Mouse (Mus musculus) heart, embryonic 15.5 days (tissue): ENCODE measurements at regions not wholly inside any gene's neighbourhood (a gene's known extent, or its start where the extent isn't known, plus 50 kb on each side); places are given as distances from the start of the nearest gene placed in this dataset.

Experiments
- ATAC-seq: fragments of 200-750 bp; cut with Nextera tagmentation; replicated peaks from 2 replicates; pipeline ENCODE4 v1.8.0; 2017; ENCODE audit warnings: low read depth, moderate TSS enrichment; ENCODE audit not compliant: insufficient number of reproducible peaks, insufficient read depth, low FRiP score
- H3K27ac ChIP-seq: fragments of 300-500 bp; sonication (generic); 2 replicates; pipeline ENCODE4 v1.5.1; 2015; ENCODE audit warnings: mild to moderate bottlenecking, inconsistent platforms
- H3K27me3 ChIP-seq: fragments of 300-500 bp; sonication (generic); 2 replicates; pipeline ENCODE4 v1.6.1; 2015; ENCODE audit warnings: inconsistent platforms
- H3K36me3 ChIP-seq: fragments of 300-500 bp; sonication (generic); 2 replicates; pipeline ENCODE4 v1.6.1; 2015; ENCODE audit warnings: mild to moderate bottlenecking, inconsistent platforms
- H3K4me1 ChIP-seq: fragments of 300-500 bp; sonication (generic); replicated peaks from 2 replicates; pipeline ENCODE4 v1.6.1; 2015; ENCODE audit warnings: inconsistent platforms
- H3K4me2 ChIP-seq: fragments of 300-500 bp; sonication (generic); 2 replicates; pipeline ENCODE4 v1.6.1; 2015; ENCODE audit warnings: inconsistent platforms, mild to moderate bottlenecking, moderate library complexity
- H3K4me3 ChIP-seq: fragments of 300-500 bp; sonication (generic); 2 replicates; pipeline ENCODE4 v1.5.1; 2015; ENCODE audit warnings: mild to moderate bottlenecking, inconsistent platforms
- H3K9ac ChIP-seq: fragments of 300-500 bp; sonication (generic); 2 replicates; pipeline ENCODE4 v1.6.1; 2015; ENCODE audit warnings: mild to moderate bottlenecking, inconsistent platforms
- H3K9me3 ChIP-seq: fragments of 300-500 bp; sonication (generic); replicated peaks from 2 replicates; pipeline ENCODE4 v1.6.1; 2016; ENCODE audit warnings: inconsistent platforms
- WGBS: fragments of 180-500 bp; shearing (Covaris S2); methylation state at CpG from one replicate; pipeline ENCODE4 v1.1.7; 2015; ENCODE audit warnings: mixed read lengths; 5-methylcytosine and 5-hydroxymethylcytosine counted together

- 87% methylated on average over 4 of the region's 4 CpGs for WGBS
- ATAC-seq = no peak
- H3K27ac ChIP-seq = no peak overlapping the region
Measured at GRCm38 (mm10) chr12:39086285-39086684, 307.1 kb downstream of the Etv1 start.

GRCm38 (mm10) chr12:39094638-39095230 lies 315.6 kb downstream of the Etv1 start:
- no peak for ATAC-seq
- Histone ChIP-seq H3K4me3 (no peak overlapping the region), H3K9ac (no peak overlapping the region), H3K27me3 (no peaks in the 10 kb centered on the region), H3K4me1 (no peaks in the 10 kb centered on the region), H3K36me3 (no peaks in the 10 kb centered on the region), H3K9me3 (no peaks in the 10 kb centered on the region), H3K27ac (no peak overlapping the region), H3K4me2 (no peak overlapping the region)
- 34% methylated on average over 5 of the region's 5 CpGs for WGBS

More at GRCm38 (mm10) chr12:39086285-39086684, 307.1 kb downstream of the Etv1 start:
- Histone ChIP-seq H3K9me3 (no peaks in the 10 kb centered on the region), H3K9ac (no peak overlapping the region), H3K27me3 (no peaks in the 10 kb centered on the region), H3K4me3 (no peak overlapping the region), H3K36me3 (no peaks in the 10 kb centered on the region), H3K4me2 (no peak overlapping the region), H3K4me1 (no peaks in the 10 kb centered on the region)

DNA sequence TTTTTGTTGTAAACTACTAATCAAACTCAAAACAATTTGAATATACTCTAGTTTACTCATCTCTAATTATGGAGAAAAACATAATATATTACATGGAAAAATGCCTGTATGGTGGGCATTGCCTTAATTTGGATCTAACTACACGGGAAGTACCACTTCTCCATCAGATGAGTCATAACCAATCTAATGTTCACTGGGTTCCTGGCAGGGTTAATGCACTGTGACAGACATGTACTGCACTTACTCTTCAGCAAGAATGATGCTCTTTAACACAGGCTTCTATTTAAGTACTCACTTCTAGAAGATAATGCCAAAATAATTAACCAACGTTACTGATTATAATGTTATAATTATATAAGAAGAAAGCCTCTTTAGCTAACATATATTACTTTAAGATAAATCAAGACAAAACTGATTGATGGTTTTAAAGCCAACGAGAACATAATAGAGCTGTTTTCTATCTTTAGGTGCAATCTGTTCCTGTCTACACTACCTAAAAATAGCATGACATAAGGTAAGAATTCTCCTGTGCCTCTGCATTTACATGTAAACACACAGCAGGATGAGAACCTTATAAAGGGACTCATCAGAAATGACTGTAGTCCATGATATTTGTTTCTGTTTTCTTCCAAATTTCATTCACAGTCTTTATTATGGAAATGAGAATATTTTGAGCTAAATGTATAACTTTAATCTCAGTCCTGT lies 344.4 kb downstream of the Etv1 start:
- Histone ChIP-seq H3K9me3 (no peaks in the 10 kb centered on the region), H3K4me1 (no peaks in the 10 kb centered on the region), H3K4me2 (no peak overlapping the region), H3K27me3 (no peaks in the 10 kb centered on the region), H3K36me3 (no peaks in the 10 kb centered on the region), H3K4me3 (no peak overlapping the region), H3K9ac (no peak overlapping the region), H3K27ac (no peak overlapping the region)
- ATAC-seq = no peak
- WGBS = 48% methylated on average over 3 of the region's 3 CpGs

DNA sequence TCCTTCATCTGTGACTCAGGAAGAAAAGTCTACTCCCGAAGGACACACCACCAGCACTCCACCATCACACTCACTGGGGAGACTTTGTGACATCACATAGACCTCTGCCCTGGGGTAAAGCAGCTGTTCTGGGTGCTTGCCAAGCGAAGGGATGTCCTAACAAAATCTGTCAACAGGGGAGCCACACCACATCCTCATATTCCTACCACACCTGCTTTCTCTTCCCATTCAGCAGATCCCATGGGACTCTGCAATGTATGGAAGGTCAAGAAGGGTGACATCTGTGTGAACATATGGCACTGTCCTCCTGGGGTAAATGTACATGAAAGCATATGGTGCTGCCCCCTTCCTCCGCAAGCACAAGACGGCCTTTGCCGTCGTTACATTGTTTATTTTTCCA lies 375.5 kb downstream of the Etv1 start:
- no peak overlapping the region for H3K9ac ChIP-seq
- H3K27me3 ChIP-seq = no peaks in the 10 kb centered on the region
- no peak for ATAC-seq
- H3K27ac ChIP-seq = no peak overlapping the region
- H3K4me2 ChIP-seq = no peak overlapping the region
- no peaks in the 10 kb centered on the region for H3K36me3 ChIP-seq
- 78% methylated on average over 6 of the region's 6 CpGs for WGBS
- H3K4me3 ChIP-seq = no peak overlapping the region
- no peaks in the 10 kb centered on the region for H3K9me3 ChIP-seq
- H3K4me1 ChIP-seq = no peaks in the 10 kb centered on the region

DNA sequence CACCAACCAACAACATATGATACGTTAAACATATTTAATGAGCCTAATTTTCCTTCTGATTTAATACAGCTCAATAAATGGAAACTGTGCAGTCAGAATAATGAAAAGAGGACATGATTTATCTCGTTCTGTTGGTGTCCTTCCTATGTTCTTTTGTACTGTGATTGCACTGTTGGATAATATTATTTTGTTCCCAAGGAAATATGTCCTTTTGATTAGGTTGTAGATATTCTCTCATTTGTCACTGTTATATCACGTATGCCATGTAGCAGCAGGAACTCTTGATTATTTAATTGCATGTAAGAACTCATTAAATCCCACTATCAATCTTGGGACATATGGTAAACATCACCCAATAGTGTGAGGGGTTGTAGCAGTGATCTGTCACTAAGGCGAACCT lies 397.8 kb downstream of the Etv1 start:
- Histone ChIP-seq H3K4me2 (no peak overlapping the region), H3K36me3 (no peaks in the 10 kb centered on the region), H3K4me3 (no peak overlapping the region), H3K4me1 (no peaks in the 10 kb centered on the region; the same call in 1 of the 2 replicates), H3K9me3 (no peaks in the 10 kb centered on the region), H3K27me3 (no peaks in the 10 kb centered on the region), H3K9ac (no peak overlapping the region), H3K27ac (no peak overlapping the region)
- no peak for ATAC-seq
- WGBS = 73% methylated on average over 4 of the region's 4 CpGs

DNA sequence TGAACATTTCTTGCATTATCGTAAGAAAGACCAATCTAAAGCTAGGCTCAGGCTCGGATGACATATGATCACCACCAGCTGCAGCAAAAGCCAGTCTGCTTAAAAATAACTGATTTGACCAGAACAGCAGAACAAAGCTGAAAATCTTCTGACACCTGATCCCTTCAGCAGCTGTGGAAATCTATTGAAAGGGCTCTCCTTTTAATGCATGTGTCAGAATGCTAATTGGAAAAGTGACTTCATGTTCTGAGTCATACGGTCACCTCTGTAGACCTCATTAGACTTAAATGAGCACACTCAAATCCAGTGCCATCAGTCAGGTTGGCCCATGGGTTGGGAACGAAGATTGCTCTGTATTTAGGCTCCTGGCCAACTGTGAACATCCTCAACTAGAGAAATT lies 444.9 kb downstream of the Etv1 start:
- no peaks in the 10 kb centered on the region for H3K36me3 ChIP-seq
- no peak overlapping the region for H3K4me2 ChIP-seq
- ATAC-seq = no peak
- H3K9ac ChIP-seq = no peak overlapping the region
- H3K27me3 ChIP-seq = no peaks in the 10 kb centered on the region
- H3K9me3 ChIP-seq = no peaks in the 10 kb centered on the region
- H3K4me3 ChIP-seq = no peak overlapping the region
- H3K27ac ChIP-seq = no peak overlapping the region
- no peaks in the 10 kb centered on the region for H3K4me1 ChIP-seq
- WGBS = 68% methylated on average over 4 of the region's 4 CpGs

DNA sequence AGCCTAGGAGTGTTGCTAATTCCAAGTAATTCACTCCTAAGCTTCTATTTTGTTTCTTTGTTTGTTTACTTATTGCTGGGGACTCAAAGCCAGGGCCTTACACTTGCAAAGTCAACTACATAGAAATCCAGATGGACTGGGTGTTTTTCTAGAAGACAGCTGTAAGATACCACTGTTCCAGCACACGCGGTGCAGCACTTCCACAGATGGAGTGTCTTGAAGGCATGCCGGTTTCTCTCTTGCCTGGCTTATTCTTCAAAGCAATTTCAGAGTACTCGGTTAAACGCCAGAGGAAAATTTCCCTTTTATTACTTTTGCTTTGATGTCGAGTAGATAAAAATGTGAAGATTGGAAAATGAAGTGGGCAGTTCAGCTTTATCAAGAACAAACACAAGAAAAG lies 477.4 kb downstream of the Etv1 start:
- 0 out of 2 replicates have a peak, but pooled peaks cover 2% of the 10 kb centered on the region for H3K4me1 ChIP-seq
- H3K36me3 ChIP-seq = no peaks in the 10 kb centered on the region
- no peak overlapping the region for H3K4me3 ChIP-seq
- H3K9ac ChIP-seq = no peak overlapping the region
- H3K4me2 ChIP-seq = no peak overlapping the region
- H3K9me3 ChIP-seq = no peaks in the 10 kb centered on the region
- 74% methylated on average over 6 of the region's 6 CpGs for WGBS
- no peaks in the 10 kb centered on the region for H3K27me3 ChIP-seq
- H3K27ac ChIP-seq = no peak overlapping the region
- no peak for ATAC-seq

DNA sequence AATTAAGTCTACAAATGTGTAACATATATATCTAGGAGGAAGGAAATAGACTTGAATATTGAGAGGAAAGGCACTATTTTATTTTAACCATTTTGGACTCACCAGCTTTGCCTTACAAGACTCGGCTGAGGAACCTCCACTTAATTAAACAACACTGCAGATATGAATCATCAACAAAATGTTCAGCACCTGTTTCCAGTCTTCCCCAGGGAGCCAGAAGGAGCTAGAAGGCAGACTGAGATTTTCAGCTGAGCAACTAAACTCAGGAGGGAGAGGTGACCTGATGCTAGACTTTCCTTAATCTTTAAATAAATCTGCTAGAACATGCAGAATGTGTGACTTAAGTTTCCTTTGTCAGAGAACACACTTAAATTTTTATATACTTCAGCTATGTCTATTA lies 478.4 kb downstream of the Etv1 start:
- no peak for ATAC-seq

GRCm38 (mm10) chr12:39289676-39290075 lies 510.5 kb downstream of the Etv1 start:
- no peak overlapping the region for H3K4me3 ChIP-seq
- WGBS = 80% methylated on average over 2 of the region's 2 CpGs

More for the DNA sequence above, 478.4 kb downstream of the Etv1 start:
- Histone ChIP-seq H3K9ac (no peak overlapping the region), H3K4me1 (no peaks in the 10 kb centered on the region), H3K4me2 (no peak overlapping the region), H3K27me3 (no peaks in the 10 kb centered on the region), H3K4me3 (no peak overlapping the region), H3K27ac (no peak overlapping the region), H3K9me3 (no peaks in the 10 kb centered on the region), H3K36me3 (no peaks in the 10 kb centered on the region)
- 64% methylated on average over 1 of the region's 1 CpGs for WGBS

GRCm38 (mm10) chr12:39301351-39302212 lies 522.4 kb downstream of the Etv1 start:
- Histone ChIP-seq H3K27ac (no peak overlapping the region), H3K4me2 (no peak overlapping the region), H3K27me3 (no peaks in the 10 kb centered on the region)

More at GRCm38 (mm10) chr12:39289676-39290075, 510.5 kb downstream of the Etv1 start:
- H3K9ac ChIP-seq = no peak overlapping the region
- no peak overlapping the region for H3K27ac ChIP-seq
- no peaks in the 10 kb centered on the region for H3K27me3 ChIP-seq
- ATAC-seq = no peak
- no peaks in the 10 kb centered on the region for H3K9me3 ChIP-seq
- H3K36me3 ChIP-seq = no peaks in the 10 kb centered on the region
- H3K4me1 ChIP-seq = no peaks in the 10 kb centered on the region
- H3K4me2 ChIP-seq = no peak overlapping the region

GRCm38 (mm10) chr12:39302213-39302591 lies 523.0 kb downstream of the Etv1 start:
- H3K4me3 ChIP-seq = no peak overlapping the region
- H3K4me2 ChIP-seq = no peak overlapping the region
- no peak for ATAC-seq
- 65% methylated on average over 2 of the region's 2 CpGs for WGBS
- H3K4me1 ChIP-seq = no peaks in the 10 kb centered on the region
- no peak overlapping the region for H3K27ac ChIP-seq
- no peak overlapping the region for H3K9ac ChIP-seq
- no peaks in the 10 kb centered on the region for H3K9me3 ChIP-seq
- no peaks in the 10 kb centered on the region for H3K36me3 ChIP-seq
- H3K27me3 ChIP-seq = no peaks in the 10 kb centered on the region

More at GRCm38 (mm10) chr12:39301351-39302212, 522.4 kb downstream of the Etv1 start:
- Histone ChIP-seq H3K36me3 (no peaks in the 10 kb centered on the region), H3K9me3 (no peaks in the 10 kb centered on the region), H3K4me3 (no peak overlapping the region), H3K4me1 (no peaks in the 10 kb centered on the region), H3K9ac (no peak overlapping the region)
- ATAC-seq = no peak
- 59% methylated on average over 13 of the region's 13 CpGs for WGBS
